Mouse (Mus musculus): ENCODE measurements around the gene Vstm5.

- TF ChIP-seq CTCF (IDR thresholded peaks at IDR 0.05; ENCODE audit: low read depth) = no peak
- TF ChIP-seq EP300 (optimal IDR thresholded peaks at IDR 0.05) = peak; percentile 83
Observed at GRCm38 (mm10) chr9:15305503-15306397, 66.9 kb downstream of the Vstm5 start, which contains the start of gene Taf1d.

Data from stomach, postnatal 0 days (tissue).